ENCODE assay signal across 22 mouse cellular contexts in the genomic region with DNA sequence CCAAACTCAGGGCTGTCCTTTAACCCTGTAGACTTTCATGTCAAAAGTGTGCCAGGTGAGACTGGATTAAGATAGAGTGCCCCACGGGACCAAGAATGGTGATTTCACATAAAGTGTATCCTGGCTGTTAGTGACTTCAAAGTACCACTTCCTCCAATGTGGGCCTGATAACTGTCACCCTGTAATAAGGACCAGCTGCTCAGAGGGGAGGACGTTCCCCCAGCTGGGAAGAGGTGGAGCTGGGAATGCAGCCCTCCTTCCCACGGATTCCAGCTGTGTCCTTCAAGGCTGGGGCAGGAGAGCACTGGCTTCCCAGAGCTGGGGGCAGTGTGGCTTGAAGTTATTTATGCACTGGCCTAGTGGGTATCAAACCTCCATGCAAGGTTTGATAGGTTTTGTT.
DNase-seq lines count a peak whose midpoint lies in the region; ATAC-seq lines count a peak whose summit lies in the region.
"Had no signal": no experiment of that assay in that cellular context is flagged by ENCODE, and none has a peak within 500 bp of the region (broad histone marks: within the 10 kb centered on the region; RNA-seq: fewer than 3 reads in every experiment).

No protein-coding gene starts in this region.

- peak; percentile 2 to 22 for DNase-seq in heart, postnatal 14 days
- DNase-seq in heart, postnatal 36 days: no peak
- peak; percentile 27 to 48 for DNase-seq in kidney, postnatal 4 days
- peak; percentile 32 for DNase-seq in embryo, embryonic 11 days
- peak; percentile 64 for DNase-seq in limb, embryonic 10.5 days (ENCODE audit: low spot score)
- DNase-seq in gastrocnemius, adult 18-20 months (ENCODE audit: low spot score): no peak
- no peak for DNase-seq in adrenal gland, postnatal 4 days (ENCODE audit: low spot score in 2 of 2)
- DNase-seq: adrenal gland, postnatal 14 days; cerebellum, adult 11 months; cerebellum, postnatal 14 days; liver; thymus, adult 18-20 months; thymus, postnatal 4 days had no signal

- no peak overlapping the region for H3K9ac ChIP-seq in kidney, embryonic 14.5 days (ENCODE audit: low read depth, low read length)
- H3K9ac ChIP-seq: embryonic facial prominence, embryonic 13.5 days; forebrain, embryonic 15.5 days; hindbrain, embryonic 14.5 days; midbrain, embryonic 15.5 days had no signal

- intact Hi-C loops in heart, postnatal 14 days (cut with DNase I): no loop called here
- intact Hi-C loops in heart, postnatal 36 days (cut with DNase I): no loop called here

- no peaks in the 10 kb centered on the region for H3K36me3 ChIP-seq in kidney, embryonic 14.5 days (ENCODE audit: control insufficient read depth, insufficient read depth, low read length)
- H3K36me3 ChIP-seq in limb, embryonic 10.5 days: no peaks in the 10 kb centered on the region
- H3K36me3 ChIP-seq: embryonic facial prominence, embryonic 13.5 days; forebrain, embryonic 15.5 days; G1E; midbrain, embryonic 15.5 days had no signal

- H3K27me3 ChIP-seq in kidney, embryonic 14.5 days (ENCODE audit: control insufficient read depth, insufficient read depth, low read length): no peaks in the 10 kb centered on the region
- no peaks in the 10 kb centered on the region for H3K27me3 ChIP-seq in limb, embryonic 10.5 days (ENCODE audit: low read depth, poor library complexity, severe bottlenecking)
- H3K27me3 ChIP-seq: embryonic facial prominence, embryonic 13.5 days; forebrain, embryonic 15.5 days; midbrain, embryonic 15.5 days had no signal

- whole genome bisulfite sequencing in kidney, embryonic 14.5 days: 11% methylated on average over 3 of the region's 3 CpGs
- 9% methylated on average over 3 of the region's 3 CpGs for WGBS in limb, embryonic 10.5 days

- H3K4me3 ChIP-seq in kidney, embryonic 14.5 days (ENCODE audit: low read length): no peak overlapping the region
- H3K4me3 ChIP-seq in limb, embryonic 10.5 days: no peak overlapping the region
- H3K4me3 ChIP-seq: embryonic facial prominence, embryonic 13.5 days; forebrain, embryonic 15.5 days; midbrain, embryonic 15.5 days; myocyte had no signal

- H3K4me1 ChIP-seq in kidney, embryonic 14.5 days (ENCODE audit: control insufficient read depth, insufficient read depth, low read length): no peaks in the 10 kb centered on the region
- H3K4me1 ChIP-seq in limb, embryonic 10.5 days: peaks cover 22% of the 10 kb centered on the region
- H3K4me1 ChIP-seq: embryonic facial prominence, embryonic 13.5 days; forebrain, embryonic 15.5 days; midbrain, embryonic 15.5 days had no signal

- H3K4me2 ChIP-seq in kidney, embryonic 14.5 days (replicated peaks; ENCODE audit: low read depth, low read length): no peak overlapping the region
- H3K4me2 ChIP-seq: embryonic facial prominence, embryonic 13.5 days; forebrain, embryonic 15.5 days; hindbrain, embryonic 14.5 days; midbrain, embryonic 15.5 days had no signal

- H3K27ac ChIP-seq in kidney, embryonic 14.5 days (ENCODE audit: low read depth, low read length): no peak overlapping the region
- no peak overlapping the region for H3K27ac ChIP-seq in limb, embryonic 10.5 days
- H3K27ac ChIP-seq: embryonic facial prominence, embryonic 13.5 days; forebrain, embryonic 15.5 days; hindbrain, embryonic 14.5 days; midbrain, embryonic 15.5 days had no signal

- H3K9me3 ChIP-seq in kidney, embryonic 14.5 days (ENCODE audit: control insufficient read depth, low read length): peaks cover 17% of the 10 kb centered on the region
- H3K9me3 ChIP-seq in limb, embryonic 10.5 days (replicated peaks): peaks cover 13% of the 10 kb centered on the region; the same call in 1 of the 2 replicates
- H3K9me3 ChIP-seq: forebrain, embryonic 15.5 days; midbrain, embryonic 15.5 days had no signal

- ATAC-seq in kidney, embryonic 14.5 days (ENCODE audit: low FRiP score, low TSS enrichment): no peak
- ATAC-seq: activated CD4-positive, CD25-positive, alpha-beta regulatory T cell, adult 4 months; forebrain, embryonic 15.5 days; intestine, postnatal 0 days; midbrain, embryonic 15.5 days had no signal

Comparison
In these comparisons a context has a peak if more than half of its experiments do, and no peak if none do; other contexts are left out.
1. DNase-seq: peak in heart, postnatal 14 days (2 of 2), kidney, postnatal 4 days (2 of 2), embryo, embryonic 11 days (single experiment) and limb, embryonic 10.5 days (single experiment); none in heart, postnatal 36 days (0 of 2), gastrocnemius, adult 18-20 months (single experiment) and adrenal gland, postnatal 4 days (0 of 2).